Mouse (Mus musculus) heart, postnatal 0 days (tissue): ENCODE measurements around the gene Cpeb1. TPM values are rescaled to one million over a fixed set of nuclear protein-coding genes. Genes with fewer than 3 reads are reported as not detected.

Experiments used
- ATAC-seq: fragments of 200-750 bp; cut with Nextera tagmentation; 2 replicates; pipeline ENCODE4 v1.8.0; 2017; ENCODE audit warnings: low read depth, moderate number of reproducible peaks, moderate library complexity; ENCODE audit not compliant: insufficient read depth
- DNase-seq: peaks from one replicate; pipeline ENCODE4 v3.0.0-alpha.2; 2016; ENCODE audit warnings: low spot score
- H3K27ac ChIP-seq: fragments of 300-500 bp; sonication (generic); 2 replicates; pipeline ENCODE4 v1.5.1; 2014; ENCODE audit warnings: low read depth, mild to moderate bottlenecking
- H3K27me3 ChIP-seq: fragments of 300-500 bp; sonication (generic); 2 replicates; pipeline ENCODE4 v1.6.1; 2014; ENCODE audit warnings: low read length, mixed read lengths; ENCODE audit not compliant: control insufficient read depth, insufficient read depth
- H3K36me3 ChIP-seq: fragments of 300-500 bp; sonication (generic); replicated peaks from 2 replicates; pipeline ENCODE4 v1.6.1; 2014; ENCODE audit warnings: low read length, mixed read lengths; ENCODE audit not compliant: control insufficient read depth, insufficient read depth
- H3K4me1 ChIP-seq: fragments of 300-500 bp; sonication (generic); 2 replicates; pipeline ENCODE4 v1.6.1; 2014; ENCODE audit warnings: antibody characterized with exemption; ENCODE audit not compliant: control insufficient read depth, insufficient read depth
- H3K4me2 ChIP-seq: fragments of 300-500 bp; sonication (generic); 2 replicates; pipeline ENCODE4 v1.6.1; 2014; ENCODE audit warnings: low read depth, mild to moderate bottlenecking, low read length, moderate library complexity
- H3K4me3 ChIP-seq: fragments of 300-500 bp; sonication (generic); 2 replicates; pipeline ENCODE4 v1.5.1; 2014; ENCODE audit warnings: low read depth, low read length
- H3K9ac ChIP-seq: fragments of 300-500 bp; sonication (generic); replicated peaks from 2 replicates; pipeline ENCODE4 v1.6.1; 2014; ENCODE audit warnings: low read depth, low read length, mixed read lengths
- H3K9me3 ChIP-seq: fragments of 300-500 bp; sonication (generic); replicated peaks from 2 replicates; pipeline ENCODE4 v1.6.1; 2016; ENCODE audit warnings: low read length; ENCODE audit not compliant: control insufficient read depth
- CTCF ChIP-seq: IDR thresholded peaks from 2 replicates; pipeline ENCODE4 v1.5.1; 2016; ENCODE audit warnings: antibody characterized with exemption, control low read depth, low read depth
- EP300 ChIP-seq: IDR thresholded peaks from 2 replicates; pipeline ENCODE4 v1.6.1; 2016; ENCODE audit warnings: antibody characterized with exemption, low read depth
- WGBS: fragments of 180-500 bp; shearing (Covaris S2); extraction: QIAGEN DNeasy Blood & Tissue Kit; methylation state at CpG from one replicate; pipeline ENCODE4 v1.1.7; 2014; 5-methylcytosine and 5-hydroxymethylcytosine counted together
- polyA plus RNA-seq: library from polyadenylated mRNA; unstranded; fragments of >200 nt; fragmentation: Nextera tagmentation; extraction: Ambion mirVana; gene quantifications from 2 replicates; pipeline ENCODE4 v1.2.1, GENCODE M21; 2015
- total RNA-seq: library from RNA; depleted of rRNA; stranded (reverse); fragments of >200 nt; gene quantifications from 2 replicates; pipeline ENCODE4 v1.2.3, GENCODE M21; 2014; ENCODE audit warnings: low replicate concordance; rRNA removed

Gene Cpeb1
- total and polyA plus RNA-seq, 2 experiments from 2014 or later: 1.3 to 2.2 TPM

DNA sequence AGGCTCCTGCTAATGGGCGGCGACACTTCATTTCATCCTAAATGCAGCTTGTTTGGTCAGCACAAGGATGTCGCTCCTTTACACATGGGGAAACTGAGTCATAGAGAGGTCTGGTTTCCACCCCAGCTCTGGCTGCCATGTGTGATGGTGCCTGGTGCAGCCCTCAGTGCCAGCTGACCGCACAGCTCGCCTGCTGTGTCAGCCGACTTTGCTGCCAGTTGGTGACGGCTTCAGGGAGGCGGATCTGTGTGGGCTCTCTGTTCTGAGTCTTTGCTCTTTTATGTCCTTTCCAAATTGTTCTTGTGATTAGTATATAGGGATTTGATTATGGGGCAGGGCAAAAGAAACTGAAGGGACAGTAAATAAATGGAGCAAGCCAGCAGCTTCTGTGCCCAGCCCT, 147.5 kb downstream of the Cpeb1 start:
- 83% methylated on average over 8 of the region's 8 CpGs for WGBS
- no peaks in the 10 kb centered on the region for H3K36me3 ChIP-seq
- H3K4me3 ChIP-seq: no peak overlapping the region
- H3K4me2 ChIP-seq: no peak overlapping the region
- H3K9me3 ChIP-seq: no peaks in the 10 kb centered on the region
- H3K4me1 ChIP-seq: no peaks in the 10 kb centered on the region
- TF ChIP-seq EP300 (no peak), CTCF (no peak)
- no peak overlapping the region for H3K27ac ChIP-seq
- no peak overlapping the region for H3K9ac ChIP-seq
- no peak for DNase-seq
- no peaks in the 10 kb centered on the region for H3K27me3 ChIP-seq
- ATAC-seq: no peak

GRCm38 (mm10) chr7:81304675-81305074, 150.6 kb downstream of the Cpeb1 start:
- Histone ChIP-seq H3K27me3 (no peaks in the 10 kb centered on the region), H3K4me1 (no peaks in the 10 kb centered on the region), H3K4me3 (no peak overlapping the region), H3K4me2 (no peak overlapping the region), H3K9ac (no peak overlapping the region), H3K9me3 (no peaks in the 10 kb centered on the region), H3K36me3 (no peaks in the 10 kb centered on the region), H3K27ac (no peak overlapping the region)
- DNase-seq: no peak
- ATAC-seq: no peak
- TF ChIP-seq CTCF (no peak), EP300 (no peak)
- WGBS: 87% methylated on average over 5 of the region's 5 CpGs

- H3K27ac ChIP-seq: no peak overlapping the region
- H3K9me3 ChIP-seq: no peaks in the 10 kb centered on the region
- H3K9ac ChIP-seq: no peak overlapping the region
- no peak overlapping the region for H3K4me2 ChIP-seq
- WGBS: 68% methylated on average over 5 of the region's 5 CpGs
- no peaks in the 10 kb centered on the region for H3K4me1 ChIP-seq
- DNase-seq (no peak), ATAC-seq (no peak)
- no peak overlapping the region for H3K4me3 ChIP-seq
- TF ChIP-seq CTCF (no peak), EP300 (no peak)
- H3K36me3 ChIP-seq: no peaks in the 10 kb centered on the region
- no peaks in the 10 kb centered on the region for H3K27me3 ChIP-seq
These were observed 151.2 kb downstream of the Cpeb1 start for GRCm38 (mm10) chr7:81304100-81304499.

GRCm38 (mm10) chr7:81303682-81304081, 151.6 kb downstream of the Cpeb1 start:
- no peak for TF ChIP-seq EP300
- 0 out of 2 replicates have a peak, but pooled peaks have one; percentile 10 for TF ChIP-seq CTCF
- no peaks in the 10 kb centered on the region for H3K27me3 ChIP-seq
- no peak for ATAC-seq
- no peak overlapping the region for H3K4me2 ChIP-seq
- no peak overlapping the region for H3K27ac ChIP-seq
- no peak overlapping the region for H3K4me3 ChIP-seq
- H3K4me1 ChIP-seq: no peaks in the 10 kb centered on the region
- 90% methylated on average over 2 of the region's 2 CpGs for WGBS
- H3K9me3 ChIP-seq: no peaks in the 10 kb centered on the region
- no peaks in the 10 kb centered on the region for H3K36me3 ChIP-seq
- no peak overlapping the region for H3K9ac ChIP-seq
- no peak for DNase-seq

GRCm38 (mm10) chr7:81301323-81301722, 153.9 kb downstream of the Cpeb1 start:
- Histone ChIP-seq H3K27ac (no peak overlapping the region), H3K4me2 (no peak overlapping the region), H3K9ac (no peak overlapping the region), H3K4me1 (no peaks in the 10 kb centered on the region), H3K4me3 (no peak overlapping the region), H3K27me3 (no peaks in the 10 kb centered on the region), H3K9me3 (no peaks in the 10 kb centered on the region), H3K36me3 (no peaks in the 10 kb centered on the region)
- 87% methylated on average over 7 of the region's 7 CpGs for WGBS
- DNase-seq (no peak), ATAC-seq (no peak)
- TF ChIP-seq EP300 (no peak), CTCF (no peak)

DNA sequence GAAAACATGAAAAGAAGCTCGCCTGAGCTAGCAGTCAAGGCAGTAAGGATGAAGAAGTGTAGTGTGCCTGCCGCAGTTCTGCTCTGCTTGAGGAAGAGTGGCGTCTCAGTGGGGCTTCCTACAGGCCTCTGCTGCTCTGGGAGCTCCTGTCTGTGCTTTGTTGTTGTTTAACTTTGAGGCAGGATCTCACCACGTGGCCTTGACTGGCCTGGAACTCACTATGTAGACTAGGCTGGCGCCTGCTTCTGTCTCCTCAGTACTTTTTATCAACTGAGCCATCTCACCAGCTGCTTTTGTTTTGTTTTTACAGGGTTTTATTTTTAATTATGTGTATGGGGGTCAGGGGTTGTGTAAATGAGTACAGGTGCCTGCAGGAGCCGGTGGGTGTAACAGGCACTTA, 157.1 kb downstream of the Cpeb1 start:
- Histone ChIP-seq H3K9me3 (no peaks in the 10 kb centered on the region), H3K27me3 (no peaks in the 10 kb centered on the region), H3K9ac (no peak overlapping the region), H3K27ac (no peak overlapping the region), H3K36me3 (no peaks in the 10 kb centered on the region; the same call in 1 of the 2 replicates), H3K4me2 (no peak overlapping the region), H3K4me3 (no peak overlapping the region), H3K4me1 (no peaks in the 10 kb centered on the region)
- TF ChIP-seq EP300: no peak
- no peak for TF ChIP-seq CTCF
- 42% methylated on average over 6 of the region's 6 CpGs for WGBS
- DNase-seq: no peak
- ATAC-seq: no peak

Other genes with a start within 250 kb of the Cpeb1 start
- 6.9 and 9.6 TPM in 2 replicates for gene Pde8a, start 241.9 kb downstream of the Cpeb1 start, total RNA-seq
- gene Pde8a, start 241.9 kb downstream of the Cpeb1 start, polyA plus RNA-seq: 4.2 and 4.5 TPM in 2 replicates
- gene Rps17, start 110.2 kb downstream of the Cpeb1 start, total RNA-seq: 593 and 806 TPM in 2 replicates
- gene Rps17, start 110.2 kb downstream of the Cpeb1 start, polyA plus RNA-seq: 855 and 860 TPM in 2 replicates
- gene Ap3b2, start 38.5 kb upstream of the Cpeb1 start, total RNA-seq: 0.43 TPM in 1 of 2 replicates, not detected in the other
- 0.40 TPM in 2 replicates for gene Ap3b2, start 38.5 kb upstream of the Cpeb1 start, polyA plus RNA-seq
- not detected in 2 replicates for gene BC048679, start 42.8 kb upstream of the Cpeb1 start, total RNA-seq
- not detected in 2 replicates for gene BC048679, start 42.8 kb upstream of the Cpeb1 start, polyA plus RNA-seq
- 83.2 and 93.7 TPM in 2 replicates for gene Fsd2, start 111.5 kb upstream of the Cpeb1 start, total RNA-seq
- 95.1 and 99.0 TPM in 2 replicates for gene Fsd2, start 111.5 kb upstream of the Cpeb1 start, polyA plus RNA-seq
- gene Whamm, start 115.8 kb upstream of the Cpeb1 start, total RNA-seq: 3.3 and 6.6 TPM in 2 replicates
- 3.1 and 3.3 TPM in 2 replicates for gene Whamm, start 115.8 kb upstream of the Cpeb1 start, polyA plus RNA-seq